Mouse (Mus musculus) gastrocnemius, postnatal 14 days (tissue): ENCODE data around the gene Trim56. TPM values are rescaled to one million over a fixed set of nuclear protein-coding genes. Genes with fewer than 3 reads are reported as not detected.

Experiments
- DNase-seq: peaks from one replicate; pipeline ENCODE4 v3.0.0; 2021; ENCODE audit warnings: mixed read lengths
- intact Hi-C: fragments of 180-260 bp; cut with DNase I; formaldehyde crosslinking; loops from one replicate; pipeline ENCODE4 v1.15.1; 2025; ENCODE audit warnings: low total_unique reads
- total RNA-seq, 2 experiments: library from RNA; stranded (reverse); gene quantifications; 2 replicates each; pipeline ENCODE4 v1.2.3; 2021

Trim56 gene
- total RNA-seq, 2 experiments from 2014 or later, result 7.6 to 9.1 TPM

GRCm38 (mm10) chr5:137083051-137083450 is 33.0 kb downstream of the Trim56 start:
- DNase-seq, result no peak
- intact Hi-C loops, result no loop called here

- intact Hi-C loops, result no loop called here
- DNase-seq, result peak; percentile 18
These were observed 36.2 kb downstream of the Trim56 start for GRCm38 (mm10) chr5:137079849-137080248.

- intact Hi-C loops, result no loop called here
- no peak for DNase-seq
These were observed 37.4 kb downstream of the Trim56 start for GRCm38 (mm10) chr5:137078616-137079015.

DNA sequence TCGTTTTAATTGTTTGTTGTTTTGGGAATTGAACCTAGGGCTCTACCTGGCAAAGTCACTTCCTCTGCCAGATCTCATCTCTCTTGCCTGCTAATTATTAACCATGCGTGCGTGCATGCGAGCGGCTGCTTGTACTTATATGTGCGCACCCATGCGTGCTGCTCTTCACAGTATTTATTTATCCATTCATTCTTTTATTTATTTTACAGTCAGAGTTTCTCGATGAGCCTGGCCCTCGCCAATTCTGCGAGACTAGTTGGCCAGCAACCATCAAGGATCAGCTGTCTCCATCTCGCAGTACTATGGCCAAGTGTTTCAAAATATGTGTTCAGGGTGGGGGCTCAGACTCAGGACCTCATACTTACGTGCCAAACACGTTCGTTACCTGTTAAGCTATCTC is 38.0 kb downstream of the Trim56 start:
- intact Hi-C loops, result no loop called here
- peak; percentile 32 for DNase-seq

DNA sequence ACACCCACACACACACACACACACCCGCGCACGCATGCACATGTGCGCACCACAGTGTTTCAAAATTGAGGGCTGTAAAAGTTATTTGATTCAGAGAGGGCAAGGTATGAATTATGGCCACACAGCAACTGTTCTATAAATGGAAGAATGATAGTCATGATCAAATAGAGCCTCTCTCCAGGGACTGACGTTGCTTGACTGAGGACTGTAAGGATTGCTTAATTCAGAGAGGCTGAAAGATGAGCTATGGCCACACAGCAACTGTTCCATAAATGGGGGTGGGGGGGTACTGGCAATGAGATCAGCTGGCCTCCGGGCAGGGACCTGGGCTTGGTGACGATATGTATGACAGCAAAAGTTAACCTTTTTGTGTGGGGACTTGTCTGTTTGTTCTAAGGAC is 38.8 kb downstream of the Trim56 start:
- no peak for DNase-seq
- intact Hi-C loops, result no loop called here

GRCm38 (mm10) chr5:137076191-137076930 is 39.6 kb downstream of the Trim56 start:
- DNase-seq, result peak; percentile 58
- intact Hi-C loops, result no loop called here

DNA sequence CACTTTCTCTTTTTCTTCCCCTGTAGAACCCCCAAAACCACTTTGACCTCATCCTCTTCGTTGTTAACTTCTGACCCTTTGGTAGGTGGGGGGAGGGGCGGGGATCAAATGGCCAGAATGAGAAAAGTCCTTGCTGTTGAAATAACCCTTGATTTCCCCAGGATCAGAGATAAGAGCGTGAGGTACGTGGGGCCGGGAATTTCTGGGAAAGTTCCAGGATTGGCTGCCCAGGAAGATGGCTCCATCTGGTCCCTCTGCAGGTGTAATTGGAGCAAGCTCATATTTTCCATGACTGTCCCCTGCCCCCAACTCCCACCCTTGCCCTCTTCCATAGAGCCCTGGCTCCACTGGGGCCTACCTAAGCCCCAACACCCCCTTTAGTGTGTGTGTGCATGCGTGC is 40.3 kb downstream of the Trim56 start:
- DNase-seq, result no peak
- intact Hi-C loops, result no loop called here

DNA sequence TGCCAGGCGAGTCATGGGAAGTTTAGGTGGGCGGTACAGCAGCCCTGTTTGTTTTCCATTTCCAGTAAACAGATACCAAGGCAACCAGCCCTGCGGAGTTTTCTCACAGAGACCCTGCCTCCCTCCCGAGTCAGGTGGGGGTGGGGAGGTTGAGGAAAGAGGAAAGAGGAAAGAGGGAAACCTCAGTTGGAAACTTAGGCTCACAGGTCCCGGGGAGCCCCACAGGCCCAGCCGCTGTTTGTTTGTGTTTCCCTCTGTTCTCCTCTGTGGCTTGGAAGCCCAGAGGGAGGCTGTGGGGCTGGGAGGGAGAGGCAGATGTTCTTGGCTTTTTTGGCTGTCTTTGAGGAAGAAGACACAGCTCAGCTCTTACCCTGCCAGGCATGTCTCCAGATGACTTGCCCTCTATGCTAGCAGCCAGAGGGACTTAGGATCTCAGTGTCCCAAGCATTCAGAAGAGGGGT is 41.8 kb downstream of the Trim56 start:
- DNase-seq, result peak; percentile 58
- intact Hi-C loops, result no loop called here

DNA sequence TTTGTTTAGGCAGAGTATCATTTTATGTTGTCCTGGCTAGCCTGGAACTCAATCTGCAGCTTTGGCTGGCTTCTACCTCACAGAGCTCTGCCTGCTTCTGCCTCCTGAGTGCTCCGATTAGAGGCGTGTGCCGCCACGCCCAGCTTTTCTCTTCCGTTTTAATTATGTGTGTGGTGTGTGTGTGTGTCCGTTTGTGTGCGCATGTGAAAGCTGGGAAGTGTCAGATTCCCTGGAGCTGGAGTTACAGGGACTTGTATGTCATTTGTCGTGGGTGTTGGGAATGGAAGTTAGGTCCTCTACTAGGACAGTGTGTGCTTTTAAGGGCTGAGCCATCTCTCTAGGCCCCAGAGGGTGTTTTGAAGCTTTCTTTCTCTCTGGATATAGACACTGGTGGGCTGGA is 42.9 kb downstream of the Trim56 start:
- no peak for DNase-seq
- intact Hi-C loops, result no loop called here

GRCm38 (mm10) chr5:137072079-137072960 is 43.7 kb downstream of the Trim56 start, which contains the start of gene Serpine1:
Serpine1 (minus strand) TSS chr5:137072268.
- DNase-seq, result peak; percentile 85
- intact Hi-C loops, result no loop called here

- DNase-seq, result no peak
- intact Hi-C loops, result no loop called here
These were observed 45.0 kb downstream of the Trim56 start for GRCm38 (mm10) chr5:137070881-137071605.

- intact Hi-C loops, result no loop called here
- DNase-seq, result no peak
These were observed 47.3 kb downstream of the Trim56 start for GRCm38 (mm10) chr5:137068711-137069110.

- intact Hi-C loops, result no loop called here
- DNase-seq, result no peak
These were observed 50.1 kb downstream of the Trim56 start for GRCm38 (mm10) chr5:137065923-137066322.

DNA sequence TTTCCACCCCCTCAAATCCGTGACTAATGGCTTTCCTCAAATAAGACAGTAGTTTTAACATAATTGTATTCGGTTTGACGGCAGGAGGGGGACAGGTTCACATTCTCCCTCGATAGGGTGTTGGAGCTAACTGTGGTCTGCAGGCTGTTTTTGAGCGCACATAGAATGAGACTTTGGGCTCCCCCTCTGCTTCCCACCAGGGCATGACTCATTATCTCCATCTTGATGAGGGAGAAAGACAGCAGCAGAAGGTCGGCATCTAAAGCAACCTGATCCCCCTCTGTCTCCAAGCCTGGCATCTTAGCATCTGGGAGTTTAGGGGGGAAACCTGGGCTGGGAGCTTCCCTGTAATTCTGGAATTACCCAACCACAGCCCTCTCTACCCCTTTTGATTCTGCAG is 50.6 kb downstream of the Trim56 start:
- intact Hi-C loops, result no loop called here
- DNase-seq, result no peak

GRCm38 (mm10) chr5:137062601-137063000 is 53.4 kb downstream of the Trim56 start:
- no peak for DNase-seq
- intact Hi-C loops, result loop anchor here (2.0 kb wide), 1 partner anchor 42 kb away; no protein-coding TSS in a partner anchor

DNA sequence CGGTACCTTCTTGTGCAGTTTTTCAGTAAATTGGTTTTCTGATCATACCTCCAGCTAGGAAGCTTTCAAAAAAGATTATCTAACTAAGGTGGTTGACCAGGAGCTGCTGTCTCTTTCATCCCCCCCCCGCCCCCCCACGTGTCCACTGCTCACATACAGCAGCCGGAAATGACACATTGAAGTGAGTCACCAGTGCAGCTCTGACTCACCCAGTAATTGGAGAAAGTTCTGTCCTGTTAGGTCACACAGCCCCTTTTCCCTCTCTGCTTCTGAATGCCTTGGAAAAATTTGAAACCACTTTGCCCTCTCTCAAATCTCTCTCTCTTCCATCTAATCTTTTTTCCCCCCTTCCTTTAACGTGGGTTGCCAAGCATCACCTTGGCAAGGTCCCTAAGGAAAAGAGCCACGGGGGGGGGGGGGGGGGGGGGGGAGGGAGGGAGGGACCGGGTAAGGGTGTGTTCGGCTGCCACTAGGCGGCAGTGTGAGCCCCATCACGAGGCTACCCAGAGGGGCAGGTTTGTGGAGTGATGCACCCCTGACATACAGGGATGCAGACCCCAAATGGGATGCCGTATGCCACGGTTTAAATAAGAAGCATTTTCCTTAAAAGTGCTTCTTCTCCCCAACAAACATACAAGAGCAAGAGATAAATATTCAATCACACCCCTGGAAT is 54.1 kb downstream of the Trim56 start:
- intact Hi-C loops, result loop anchor here (2.0 kb wide), 2 partner anchors 43 to 49 kb away; no protein-coding TSS in a partner anchor
- peak; percentile 62 for DNase-seq
